Mouse (Mus musculus): ENCODE measurements around the gene Spem1.

DNA sequence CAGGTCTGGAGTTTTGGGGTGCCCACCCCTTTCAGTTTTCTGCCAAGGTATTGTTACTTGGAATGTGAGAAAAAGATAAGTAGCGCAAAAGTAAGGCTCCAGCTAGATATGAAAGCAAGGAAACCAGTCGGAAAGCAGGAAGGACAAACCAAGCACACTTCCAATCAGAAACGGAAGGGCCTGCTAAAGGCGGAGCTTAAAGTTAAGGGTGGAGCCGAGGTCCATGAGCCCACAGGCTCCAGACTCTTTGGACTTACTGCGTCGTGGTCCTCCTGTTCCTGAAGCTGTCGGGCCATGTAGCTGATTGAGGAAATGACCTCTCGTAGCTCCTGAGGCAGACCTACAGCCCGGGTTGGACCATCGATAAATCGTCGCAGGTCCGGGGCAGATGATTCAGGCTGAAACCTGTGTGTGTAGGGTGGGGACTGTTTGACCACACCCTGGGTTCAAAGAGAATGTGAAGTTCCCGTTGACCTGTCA is 37.1 kb downstream of the Spem1 start:
- no peak for TF ChIP-seq CTCF (IDR thresholded peaks at IDR 0.05; ENCODE audit: extremely low read depth, insufficient read length, insufficient replicate concordance, low read depth, low read length)
- no peak; the same call in 1 of the 2 replicates for TF ChIP-seq POLR2A (IDR thresholded peaks at IDR 0.05; ENCODE audit: low read depth, low read length)
